Mouse (Mus musculus) hindbrain, embryonic 10.5 days (tissue): ENCODE results near the gene Nmral1. TPM values are rescaled to one million over a fixed set of nuclear protein-coding genes. Genes with fewer than 3 reads are reported as not detected.
A peak's percentile ranks its signal among the peaks of the same experiment; 100 is the strongest.

Source experiments
- DNase-seq: peaks from one replicate; pipeline ENCODE4 v3.0.0-alpha.2; 2017; ENCODE audit warnings: low spot score
- H3K27ac ChIP-seq: fragments of 300-500 bp; sonication (generic); 2 replicates; pipeline ENCODE4 v1.5.1; 2016; ENCODE audit warnings: mild to moderate bottlenecking, moderate library complexity
- H3K27me3 ChIP-seq: fragments of 300-500 bp; sonication (generic); 2 replicates; pipeline ENCODE4 v1.6.1; 2016; ENCODE audit warnings: mild to moderate bottlenecking; ENCODE audit not compliant: poor library complexity, insufficient read depth, severe bottlenecking
- H3K36me3 ChIP-seq: fragments of 300-500 bp; sonication (generic); 2 replicates; pipeline ENCODE4 v1.6.1; 2016; ENCODE audit warnings: mild to moderate bottlenecking, moderate library complexity
- H3K4me1 ChIP-seq: fragments of 300-500 bp; sonication (generic); replicated peaks from 2 replicates; pipeline ENCODE4 v1.6.1; 2016; ENCODE audit warnings: mild to moderate bottlenecking
- H3K4me3 ChIP-seq: fragments of 300-500 bp; sonication (generic); 2 replicates; pipeline ENCODE4 v1.5.1; 2016; ENCODE audit warnings: mild to moderate bottlenecking, moderate library complexity
- H3K9me3 ChIP-seq: fragments of 300-500 bp; sonication (generic); 2 replicates; pipeline ENCODE4 v1.6.1; 2016; ENCODE audit warnings: mild to moderate bottlenecking, moderate library complexity
- WGBS: fragments of 180-500 bp; shearing (Covaris S2); methylation state at CpG from one replicate; pipeline ENCODE4 v1.1.7; 2016; 5-methylcytosine and 5-hydroxymethylcytosine counted together
- polyA plus RNA-seq: library from polyadenylated mRNA; unstranded; fragments of >200 nt; fragmentation: Nextera tagmentation; extraction: Ambion mirVana; gene quantifications from 2 replicates; pipeline ENCODE4 v1.2.1, GENCODE M21; 2016

The Nmral1 gene
- polyA plus RNA-seq, 1 experiment from 2014 or later, result 192 TPM

DNA sequence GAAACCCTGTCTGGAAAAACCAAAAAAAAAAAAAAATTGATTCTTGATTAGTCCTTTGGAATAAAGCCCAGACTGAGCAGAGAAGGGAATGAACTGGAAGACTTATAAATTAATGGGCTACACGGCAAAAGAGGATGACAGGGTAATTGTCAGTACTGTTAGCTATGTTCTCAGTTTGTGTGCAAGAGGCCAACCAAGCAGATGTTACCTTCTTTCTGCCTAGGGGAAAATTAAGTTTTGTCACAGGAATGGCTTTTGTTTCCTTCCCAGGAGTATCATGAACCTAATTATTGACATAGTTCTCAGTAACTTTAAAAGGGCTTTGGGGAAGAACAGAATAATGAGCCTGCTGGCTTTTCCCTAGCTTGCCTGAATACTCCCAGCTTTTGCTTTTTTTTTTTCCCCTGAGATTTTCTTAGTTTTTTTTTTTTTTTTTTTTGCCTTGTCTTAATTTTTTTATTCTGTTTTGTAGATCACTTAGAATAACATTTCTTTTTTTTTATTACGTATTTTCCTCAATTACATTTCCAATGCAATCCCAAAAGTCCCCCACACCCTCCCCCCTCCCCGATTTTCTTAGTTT is 11.7 kb upstream of the Nmral1 start:
- 85% methylated on average over 3 of the region's 3 CpGs for WGBS
- H3K27me3 ChIP-seq, result no peaks in the 10 kb centered on the region
- H3K4me3 ChIP-seq, result no peak overlapping the region
- H3K27ac ChIP-seq, result no peak overlapping the region
- DNase-seq, result no peak
- H3K4me1 ChIP-seq, result peaks cover 18% of the 10 kb centered on the region
- peaks cover 9% of the 10 kb centered on the region; the same call in 1 of the 2 replicates for H3K36me3 ChIP-seq
- H3K9me3 ChIP-seq, result no peaks in the 10 kb centered on the region

DNA sequence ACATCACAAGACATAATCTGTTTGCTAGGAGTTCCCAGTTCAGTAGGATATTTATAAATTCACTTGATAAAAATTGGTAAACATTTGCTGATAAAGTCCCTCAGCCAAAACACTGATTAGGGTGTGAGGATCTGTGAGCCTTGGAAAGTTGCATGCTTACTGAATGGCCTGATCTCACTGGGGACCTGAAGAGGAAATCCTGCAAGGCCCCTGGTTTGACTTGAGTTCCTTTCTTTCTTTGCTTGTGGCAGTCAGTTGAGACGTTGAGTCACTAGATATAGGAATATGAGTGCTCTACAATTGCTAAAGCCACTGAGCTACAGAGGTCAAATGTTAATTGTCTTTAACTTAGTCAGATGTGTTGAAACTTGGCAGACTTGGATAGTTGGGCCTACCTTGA is 8.8 kb upstream of the Nmral1 start:
- no peak overlapping the region for H3K4me3 ChIP-seq
- peaks cover 7% of the 10 kb centered on the region; the same call in 1 of the 2 replicates for H3K27me3 ChIP-seq
- H3K27ac ChIP-seq, result no peak overlapping the region
- no peaks in the 10 kb centered on the region for H3K36me3 ChIP-seq
- H3K4me1 ChIP-seq, result peaks cover 18% of the 10 kb centered on the region
- H3K9me3 ChIP-seq, result no peaks in the 10 kb centered on the region
- WGBS, result 84% methylated on average over 1 of the region's 1 CpGs
- DNase-seq, result no peak

DNA sequence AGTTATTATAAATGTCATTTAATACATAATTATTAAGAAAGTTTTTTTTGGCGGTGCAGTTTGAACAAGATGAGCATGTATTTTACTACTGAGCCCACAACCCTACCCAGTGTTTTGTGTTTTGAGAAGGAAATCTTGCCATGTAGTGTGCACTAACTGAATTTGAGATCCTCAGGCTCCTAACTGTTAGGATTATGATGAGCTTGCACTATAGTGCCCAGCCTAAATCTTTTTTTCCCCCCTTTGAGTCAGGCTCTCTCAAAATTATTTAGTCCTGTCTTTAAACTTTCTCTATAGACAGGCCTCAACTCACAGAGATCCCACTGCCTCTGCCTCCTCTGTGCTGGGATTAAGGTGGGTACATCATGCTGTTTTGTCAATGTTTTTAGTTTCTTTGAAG is 8.4 kb upstream of the Nmral1 start:
- no peak overlapping the region for H3K27ac ChIP-seq
- no peaks in the 10 kb centered on the region for H3K9me3 ChIP-seq
- H3K4me3 ChIP-seq, result peak overlapping the region; percentile 73; the same call in 1 of the 2 replicates
- H3K36me3 ChIP-seq, result no peaks in the 10 kb centered on the region
- peaks cover 18% of the 10 kb centered on the region for H3K4me1 ChIP-seq
- no peak for DNase-seq
- WGBS, result 91% methylated on average over 1 of the region's 1 CpGs
- H3K27me3 ChIP-seq, result peaks cover 7% of the 10 kb centered on the region; the same call in 1 of the 2 replicates

DNA sequence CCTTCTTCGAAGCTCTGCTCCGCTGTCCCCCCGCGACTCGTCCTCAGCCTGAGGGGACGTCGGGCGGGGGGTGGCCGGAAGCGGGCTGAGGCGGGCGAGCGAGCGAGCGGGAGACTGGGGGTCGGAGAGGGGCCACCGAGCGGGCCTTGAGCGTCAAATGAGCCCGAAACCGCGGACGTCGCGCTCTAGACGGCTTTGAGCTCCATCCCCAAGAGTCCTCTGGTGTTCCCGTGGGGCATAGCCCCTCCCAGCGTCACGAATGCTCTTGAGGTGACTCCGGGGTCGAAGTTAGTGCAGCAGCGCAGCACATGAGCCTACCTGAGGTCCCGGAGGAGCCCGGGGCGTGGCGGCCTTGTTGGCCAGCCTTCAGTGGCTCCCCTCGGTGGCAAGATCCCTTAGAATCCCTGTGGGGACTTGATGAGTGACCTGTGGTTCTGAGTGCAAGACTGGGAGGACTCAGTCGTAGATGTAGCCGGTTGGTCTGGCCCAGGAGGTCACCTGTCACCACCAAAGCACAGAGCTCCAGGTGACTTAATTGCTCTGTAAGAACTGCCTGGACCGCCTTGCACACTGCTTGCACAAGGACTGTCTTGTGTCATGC is 7.5 kb upstream of the Nmral1 start:
- H3K4me1 ChIP-seq, result peaks cover 18% of the 10 kb centered on the region
- peak overlapping the region; percentile 73 for H3K4me3 ChIP-seq
- DNase-seq, result no peak
- 2% methylated on average over 40 of the region's 40 CpGs for WGBS
- peak overlapping the region; percentile 91 for H3K27ac ChIP-seq
- peaks cover 7% of the 10 kb centered on the region; the same call in 1 of the 2 replicates for H3K27me3 ChIP-seq
- no peaks in the 10 kb centered on the region for H3K9me3 ChIP-seq
- no peaks in the 10 kb centered on the region for H3K36me3 ChIP-seq

GRCm38 (mm10) chr16:4725780-4726527 is 6.8 kb upstream of the Nmral1 start, which contains the start of gene Hmox2:
Gene Hmox2, plus strand, starts transcription at chr16:4726361.
- Histone ChIP-seq H3K9me3 (no peaks in the 10 kb centered on the region), H3K36me3 (no peaks in the 10 kb centered on the region), H3K4me1 (peaks cover 18% of the 10 kb centered on the region), H3K27ac (peak within 1 kb of the TSS; percentile 91), H3K4me3 (peak within 1 kb of the TSS; percentile 73), H3K27me3 (peaks cover 7% of the 10 kb centered on the region; the same call in 1 of the 2 replicates)
- WGBS, result 5% methylated on average over 35 of the region's 35 CpGs
- peak; percentile 93 for DNase-seq

GRCm38 (mm10) chr16:4725266-4725665 is 6.1 kb upstream of the Nmral1 start:
- H3K4me3 ChIP-seq, result no peak overlapping the region
- no peak overlapping the region for H3K27ac ChIP-seq
- DNase-seq, result no peak
- 77% methylated on average over 4 of the region's 4 CpGs for WGBS
- no peaks in the 10 kb centered on the region for H3K9me3 ChIP-seq
- no peaks in the 10 kb centered on the region for H3K36me3 ChIP-seq
- H3K4me1 ChIP-seq, result peaks cover 18% of the 10 kb centered on the region
- peaks cover 7% of the 10 kb centered on the region; the same call in 1 of the 2 replicates for H3K27me3 ChIP-seq

GRCm38 (mm10) chr16:4722915-4723209 is 3.7 kb upstream of the Nmral1 start:
- Histone ChIP-seq H3K9me3 (no peaks in the 10 kb centered on the region), H3K27ac (no peak overlapping the region), H3K4me3 (no peak overlapping the region), H3K4me1 (peaks cover 26% of the 10 kb centered on the region), H3K36me3 (no peaks in the 10 kb centered on the region), H3K27me3 (peaks cover 7% of the 10 kb centered on the region; the same call in 1 of the 2 replicates)
- DNase-seq, result no peak
- WGBS, result 73% methylated on average over 3 of the region's 3 CpGs

- H3K4me3 ChIP-seq, result no peak overlapping the region
- DNase-seq, result no peak
- peaks cover 7% of the 10 kb centered on the region; the same call in 1 of the 2 replicates for H3K27me3 ChIP-seq
- H3K36me3 ChIP-seq, result no peaks in the 10 kb centered on the region
- 80% methylated on average over 7 of the region's 7 CpGs for WGBS
- peaks cover 27% of the 10 kb centered on the region for H3K4me1 ChIP-seq
- H3K9me3 ChIP-seq, result no peaks in the 10 kb centered on the region
- H3K27ac ChIP-seq, result no peak overlapping the region
These were observed 3.2 kb upstream of the Nmral1 start for GRCm38 (mm10) chr16:4722128-4722914.

GRCm38 (mm10) chr16:4717866-4718265 is 1.3 kb downstream of the Nmral1 start:
- H3K27me3 ChIP-seq, result no peaks in the 10 kb centered on the region
- peak overlapping the region; percentile 76 for H3K4me3 ChIP-seq
- H3K9me3 ChIP-seq, result no peaks in the 10 kb centered on the region
- 79% methylated on average over 3 of the region's 3 CpGs for WGBS
- H3K4me1 ChIP-seq, result peaks cover 17% of the 10 kb centered on the region
- no peak for DNase-seq
- H3K36me3 ChIP-seq, result peaks cover 41% of the 10 kb centered on the region
- H3K27ac ChIP-seq, result peak overlapping the region; percentile 97

DNA sequence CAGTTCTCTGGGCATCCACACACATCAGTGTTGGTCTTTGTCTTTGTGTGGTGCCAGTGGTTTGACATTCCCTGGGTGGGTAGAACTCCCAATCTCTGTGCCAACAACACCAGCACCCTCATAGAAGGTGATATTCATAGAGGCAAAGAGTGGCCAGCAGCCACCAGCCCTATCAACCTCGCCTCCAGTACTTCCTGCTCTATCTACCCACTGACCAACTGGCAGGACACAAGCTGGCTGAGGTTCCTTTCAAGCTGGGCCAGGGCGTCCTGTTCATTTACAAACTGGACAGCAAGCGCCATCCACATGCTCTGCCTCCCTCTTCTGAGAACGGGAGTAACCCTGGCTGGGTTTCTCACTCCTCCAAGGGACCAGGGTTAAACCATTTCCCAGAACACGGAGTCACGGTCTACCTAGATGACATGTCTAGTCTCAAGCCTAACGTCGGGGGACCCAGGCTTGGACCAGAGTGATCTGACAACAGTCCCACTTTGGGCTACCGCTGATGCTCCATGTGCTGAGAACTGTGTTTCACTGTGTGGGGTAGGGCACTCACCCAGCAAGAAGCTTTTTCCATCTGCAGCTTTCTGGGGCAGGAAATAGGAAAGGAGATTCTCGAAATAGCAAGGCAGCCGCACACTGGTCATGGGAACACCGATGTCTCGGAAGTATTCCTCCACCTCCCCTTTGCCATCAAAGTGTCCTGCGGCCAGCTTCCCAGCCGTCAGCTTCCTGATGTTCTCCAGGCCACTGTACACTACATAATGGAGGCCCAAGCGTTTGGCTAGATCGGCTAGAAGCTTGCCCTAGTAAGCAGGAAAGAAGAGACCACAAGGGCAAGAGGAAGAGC is 5.1 kb downstream of the Nmral1 start:
- Histone ChIP-seq H3K36me3 (peaks cover 78% of the 10 kb centered on the region), H3K27me3 (no peaks in the 10 kb centered on the region), H3K4me1 (peaks cover 9% of the 10 kb centered on the region), H3K4me3 (no peak overlapping the region), H3K9me3 (no peaks in the 10 kb centered on the region), H3K27ac (no peak overlapping the region)
- no peak for DNase-seq
- 93% methylated on average over 17 of the region's 17 CpGs for WGBS

- 96% methylated on average over 4 of the region's 4 CpGs for WGBS
- no peaks in the 10 kb centered on the region for H3K27me3 ChIP-seq
- H3K4me3 ChIP-seq, result no peak overlapping the region
- no peak for DNase-seq
- H3K4me1 ChIP-seq, result no peaks in the 10 kb centered on the region
- H3K27ac ChIP-seq, result no peak overlapping the region
- H3K9me3 ChIP-seq, result no peaks in the 10 kb centered on the region
- peaks cover 100% of the 10 kb centered on the region for H3K36me3 ChIP-seq
These were observed 8.0 kb downstream of the Nmral1 start for GRCm38 (mm10) chr16:4711173-4711572.

DNA sequence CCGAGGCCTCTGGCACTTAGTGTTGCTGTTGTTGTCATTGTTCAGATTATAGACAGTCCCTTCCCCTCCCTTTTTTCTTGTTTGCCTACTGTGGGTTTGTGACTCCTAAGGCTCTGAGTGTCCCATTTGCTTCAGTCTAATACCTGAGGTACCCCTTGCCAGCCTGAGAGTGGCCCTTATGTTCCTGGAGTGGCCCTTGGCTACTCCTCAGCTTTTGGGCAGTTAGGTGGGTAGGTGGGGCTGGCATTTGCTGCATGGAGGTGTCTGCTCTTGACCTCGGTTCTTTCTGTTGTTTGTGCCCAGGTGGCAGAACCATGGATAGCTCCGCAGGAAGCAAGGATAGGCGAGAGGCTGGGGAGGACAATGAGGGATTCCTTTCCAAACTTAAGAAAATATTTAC is 13.6 kb downstream of the Nmral1 start:
- no peaks in the 10 kb centered on the region for H3K4me1 ChIP-seq
- H3K36me3 ChIP-seq, result peaks cover 100% of the 10 kb centered on the region
- no peaks in the 10 kb centered on the region for H3K9me3 ChIP-seq
- DNase-seq, result no peak
- no peaks in the 10 kb centered on the region for H3K27me3 ChIP-seq
- H3K4me3 ChIP-seq, result no peak overlapping the region
- no peak overlapping the region for H3K27ac ChIP-seq
- WGBS, result 66% methylated on average over 4 of the region's 4 CpGs
